Mouse (Mus musculus): Measurements from ENCODE around the gene Znrd1as. TPM values are rescaled to one million over a fixed set of nuclear protein-coding genes. Genes with fewer than 3 reads are reported as not detected.
A peak's percentile ranks its signal among the peaks of the same experiment; 100 is the strongest.

Znrd1as gene
- polyA plus RNA-seq, 1 experiment: 7.8 TPM

DNA sequence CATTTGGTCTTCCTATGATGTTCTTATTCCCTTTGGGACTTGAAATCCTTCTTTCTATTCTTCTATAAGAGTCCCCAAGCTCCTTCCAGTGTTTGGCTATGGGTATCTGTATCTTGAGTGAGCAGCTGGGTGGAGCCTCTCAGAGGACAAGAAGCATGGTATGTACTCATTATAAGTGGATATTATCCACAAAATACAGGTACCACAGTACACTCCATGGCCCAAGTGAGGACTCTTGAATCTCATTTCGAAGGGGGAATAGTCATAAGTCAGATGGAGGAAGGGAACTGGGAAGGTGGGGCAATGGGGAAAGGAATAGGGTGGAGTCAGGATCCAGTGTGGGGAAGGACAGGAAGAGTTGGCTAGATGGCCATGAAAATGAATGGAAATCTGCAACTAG lies 5.3 kb upstream of the Znrd1as start:
- Histone ChIP-seq H3K4me3 (replicated peaks; ENCODE audit: control insufficient read depth, low read depth, low read length) (no peak overlapping the region), H3K4me1 (ENCODE audit: control insufficient read depth, insufficient read depth, low read length) (no peaks in the 10 kb centered on the region; the same call in 1 of the 2 replicates), H3K27ac (ENCODE audit: control insufficient read depth, insufficient read depth, low read depth, low read length, poor library complexity) (no peak overlapping the region)
- TF ChIP-seq POLR2A (IDR thresholded peaks at IDR 0.05; ENCODE audit: borderline replicate concordance, control insufficient read depth, low read depth, low read length) (no peak), CTCF (IDR thresholded peaks at IDR 0.05; ENCODE audit: control insufficient read depth, insufficient read depth, low read length) (no peak)
- WGBS: 86% methylated on average over 1 of the region's 1 CpGs

DNA sequence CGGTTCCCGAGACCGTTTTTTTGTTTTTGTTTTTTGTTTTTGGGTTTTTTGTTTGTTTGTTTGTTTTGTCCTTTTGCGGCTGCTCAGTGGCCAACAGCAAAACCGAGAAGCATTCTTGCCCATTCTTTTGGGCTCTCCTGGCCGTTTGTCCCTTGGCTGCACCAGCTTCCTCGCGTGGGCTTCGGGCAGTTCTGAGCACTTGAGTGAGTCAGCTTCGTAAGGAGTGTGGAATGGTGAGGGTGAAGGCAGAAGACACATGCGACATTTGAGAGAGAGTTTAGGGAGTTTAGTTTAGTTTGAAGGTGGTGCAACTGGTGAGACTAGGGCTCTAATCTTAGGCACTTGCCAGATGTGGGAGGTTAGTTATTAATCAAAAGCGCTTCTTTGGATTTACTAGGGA lies 492 bp downstream of the Znrd1as start:
- TF ChIP-seq POLR2A (IDR thresholded peaks at IDR 0.05; ENCODE audit: borderline replicate concordance, control insufficient read depth, low read depth, low read length) (no peak), CTCF (IDR thresholded peaks at IDR 0.05; ENCODE audit: control insufficient read depth, insufficient read depth, low read length) (no peak)
- Histone ChIP-seq H3K27ac (ENCODE audit: control insufficient read depth, insufficient read depth, low read depth, low read length, poor library complexity) (no peak overlapping the region), H3K4me3 (replicated peaks; ENCODE audit: control insufficient read depth, low read depth, low read length) (peak overlapping the region; percentile 70), H3K4me1 (ENCODE audit: control insufficient read depth, insufficient read depth, low read length) (no peaks in the 10 kb centered on the region; the same call in 1 of the 2 replicates)
- 24% methylated on average over 12 of the region's 12 CpGs for WGBS

DNA sequence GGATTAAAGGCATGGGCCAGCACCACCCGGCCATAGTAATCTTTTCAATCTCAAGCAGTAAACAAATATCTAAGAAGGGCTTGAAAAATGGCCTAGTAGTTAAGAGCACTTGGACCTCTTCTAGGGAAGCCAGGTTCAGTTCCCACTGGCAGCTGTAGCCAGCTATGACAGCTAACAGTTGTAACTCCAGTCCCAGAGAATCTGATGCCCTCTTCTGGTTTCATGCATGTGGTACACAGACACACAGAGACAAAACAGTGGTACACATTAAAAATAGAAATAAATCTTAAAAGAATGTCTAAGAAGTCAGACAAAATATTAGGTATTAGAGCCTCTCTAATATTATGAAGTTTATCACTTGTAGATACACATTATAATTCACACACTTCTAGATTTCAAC lies 2.7 kb downstream of the Znrd1as start:
- Histone ChIP-seq H3K4me1 (ENCODE audit: control insufficient read depth, insufficient read depth, low read length) (no peaks in the 10 kb centered on the region; the same call in 1 of the 2 replicates), H3K27ac (ENCODE audit: control insufficient read depth, insufficient read depth, low read depth, low read length, poor library complexity) (no peak overlapping the region), H3K4me3 (replicated peaks; ENCODE audit: control insufficient read depth, low read depth, low read length) (no peak overlapping the region)
- WGBS: 78% methylated on average over 1 of the region's 1 CpGs
- TF ChIP-seq CTCF (IDR thresholded peaks at IDR 0.05; ENCODE audit: control insufficient read depth, insufficient read depth, low read length): no peak
- no peak for TF ChIP-seq POLR2A (IDR thresholded peaks at IDR 0.05; ENCODE audit: borderline replicate concordance, control insufficient read depth, low read depth, low read length)

DNA sequence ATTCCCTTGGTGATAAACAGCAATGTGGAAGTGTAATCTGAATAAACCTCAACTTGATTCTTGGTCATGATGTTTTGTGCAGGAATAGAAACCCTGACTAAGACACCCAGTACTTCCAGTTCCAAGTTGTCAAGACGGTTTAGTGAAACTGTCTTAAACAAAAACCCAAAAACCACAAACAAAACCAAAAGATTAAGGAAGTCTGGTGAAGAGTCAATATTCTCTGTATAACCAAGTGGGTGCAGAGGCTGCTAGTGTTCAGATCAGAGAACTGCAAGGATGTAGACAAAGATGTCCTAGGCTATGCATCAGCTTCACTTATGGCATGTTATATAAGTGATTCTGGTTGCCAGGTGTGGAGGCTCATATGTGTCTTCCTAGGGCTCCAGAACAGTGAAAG lies 8.5 kb downstream of the Znrd1as start:
- Histone ChIP-seq H3K27ac (ENCODE audit: control insufficient read depth, insufficient read depth, low read depth, low read length, poor library complexity) (no peak overlapping the region), H3K4me3 (replicated peaks; ENCODE audit: control insufficient read depth, low read depth, low read length) (no peak overlapping the region), H3K4me1 (ENCODE audit: control insufficient read depth, insufficient read depth, low read length) (peaks cover 4% of the 10 kb centered on the region)
- TF ChIP-seq CTCF (IDR thresholded peaks at IDR 0.05; ENCODE audit: control insufficient read depth, insufficient read depth, low read length): no peak
- no peak for TF ChIP-seq POLR2A (IDR thresholded peaks at IDR 0.05; ENCODE audit: borderline replicate concordance, control insufficient read depth, low read depth, low read length)
- 3% methylated on average over 1 of the region's 1 CpGs for WGBS

DNA sequence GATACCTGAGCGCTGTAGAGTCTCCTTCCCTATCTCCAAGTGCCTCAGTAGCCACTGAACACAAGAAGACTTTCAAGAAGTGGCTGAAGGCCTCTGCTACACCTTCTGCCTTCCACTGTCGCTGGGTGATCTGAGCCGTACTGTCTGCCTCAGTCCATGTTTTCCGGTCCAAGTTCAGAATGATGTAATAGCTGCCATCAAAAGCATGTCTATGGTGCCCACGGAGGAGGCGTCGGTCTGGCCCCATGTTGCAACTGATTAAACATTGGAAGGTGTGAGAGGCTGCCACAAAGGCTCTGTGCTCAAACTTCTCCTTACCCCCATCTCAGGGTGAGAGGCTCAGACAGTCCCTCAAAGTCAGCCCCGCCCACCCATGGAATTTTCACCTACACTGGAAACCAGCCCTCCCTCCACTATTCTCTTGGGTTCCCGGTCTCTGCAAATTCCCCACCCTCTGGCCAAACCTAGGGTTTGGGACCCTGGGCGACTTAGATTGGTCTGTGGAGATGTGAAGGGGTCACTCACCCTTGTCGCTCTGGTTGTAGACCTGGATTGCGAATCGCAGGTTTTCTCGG lies 12.0 kb downstream of the Znrd1as start:
- 70% methylated on average over 14 of the region's 14 CpGs for WGBS
- TF ChIP-seq CTCF (IDR thresholded peaks at IDR 0.05; ENCODE audit: control insufficient read depth, insufficient read depth, low read length) (no peak), POLR2A (IDR thresholded peaks at IDR 0.05; ENCODE audit: borderline replicate concordance, control insufficient read depth, low read depth, low read length) (no peak)
- H3K4me1 ChIP-seq (ENCODE audit: control insufficient read depth, insufficient read depth, low read length): peaks cover 4% of the 10 kb centered on the region
- no peak overlapping the region for H3K27ac ChIP-seq (ENCODE audit: control insufficient read depth, insufficient read depth, low read depth, low read length, poor library complexity)
- no peak overlapping the region for H3K4me3 ChIP-seq (replicated peaks; ENCODE audit: control insufficient read depth, low read depth, low read length)

DNA sequence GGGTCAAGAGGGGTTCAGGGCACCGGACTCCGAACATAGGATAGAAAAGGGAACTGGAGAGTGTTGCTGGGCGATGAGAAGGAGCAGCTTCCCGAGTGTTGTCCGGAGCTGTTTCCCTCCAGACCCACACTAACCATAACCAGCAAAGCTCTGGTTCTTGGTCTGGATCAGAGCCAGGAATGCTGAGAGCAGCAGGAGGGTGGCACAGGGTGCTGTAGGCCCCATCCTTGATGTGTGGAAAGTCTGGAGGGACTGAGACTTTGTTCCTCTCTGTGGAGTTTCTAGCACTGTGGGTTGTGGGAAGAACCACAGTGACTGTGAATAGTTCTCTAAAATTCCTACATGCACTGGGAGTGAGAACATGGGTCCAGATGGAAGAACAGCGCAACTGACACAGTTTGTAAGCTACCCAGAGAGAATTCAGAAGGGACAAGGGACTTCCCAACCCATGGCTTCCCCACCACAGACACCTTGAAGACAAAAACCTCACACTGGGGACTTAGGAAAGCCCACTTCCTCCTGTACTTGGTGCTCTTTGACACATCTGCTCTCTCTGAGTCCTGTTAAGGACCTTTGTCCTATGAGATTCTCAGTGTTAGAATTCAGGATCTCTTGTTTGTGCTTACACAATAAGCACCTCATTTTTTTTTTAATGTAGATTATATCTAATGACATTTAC lies 12.9 kb downstream of the Znrd1as start:
- H3K4me3 ChIP-seq (replicated peaks; ENCODE audit: control insufficient read depth, low read depth, low read length): no peak overlapping the region
- H3K27ac ChIP-seq (ENCODE audit: control insufficient read depth, insufficient read depth, low read depth, low read length, poor library complexity): no peak overlapping the region; the same call in 1 of the 2 replicates
- H3K4me1 ChIP-seq (ENCODE audit: control insufficient read depth, insufficient read depth, low read length): peaks cover 4% of the 10 kb centered on the region
- WGBS: 26% methylated on average over 6 of the region's 6 CpGs
- TF ChIP-seq POLR2A (IDR thresholded peaks at IDR 0.05; ENCODE audit: borderline replicate concordance, control insufficient read depth, low read depth, low read length): no peak
- TF ChIP-seq CTCF (IDR thresholded peaks at IDR 0.05; ENCODE audit: control insufficient read depth, insufficient read depth, low read length): no peak

DNA sequence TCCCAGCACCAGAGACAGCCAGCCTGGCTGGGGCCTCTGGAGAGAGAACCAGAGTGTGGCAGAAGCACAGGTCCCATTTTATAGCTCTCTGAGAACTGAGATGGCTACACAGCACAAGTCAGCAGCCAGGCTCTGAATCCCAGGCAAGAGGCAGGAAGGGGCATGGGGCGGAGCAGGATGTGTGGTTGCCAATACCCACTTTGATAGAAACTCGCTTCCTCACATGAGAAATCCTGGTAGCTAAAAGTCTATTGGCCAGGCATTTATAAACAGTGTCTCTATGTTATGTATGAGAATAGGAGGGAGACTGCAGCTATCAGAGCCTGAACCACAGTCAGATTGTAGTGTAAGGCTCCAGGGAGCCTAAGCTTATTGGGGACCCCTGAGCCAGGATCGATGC lies 14.4 kb downstream of the Znrd1as start:
- no peak overlapping the region for H3K27ac ChIP-seq (ENCODE audit: control insufficient read depth, insufficient read depth, low read depth, low read length, poor library complexity)
- no peak overlapping the region for H3K4me3 ChIP-seq (replicated peaks; ENCODE audit: control insufficient read depth, low read depth, low read length)
- WGBS: 28% methylated on average over 3 of the region's 3 CpGs
- H3K4me1 ChIP-seq (ENCODE audit: control insufficient read depth, insufficient read depth, low read length): peaks cover 4% of the 10 kb centered on the region
- no peak for TF ChIP-seq CTCF (IDR thresholded peaks at IDR 0.05; ENCODE audit: control insufficient read depth, insufficient read depth, low read length)
- TF ChIP-seq POLR2A (IDR thresholded peaks at IDR 0.05; ENCODE audit: borderline replicate concordance, control insufficient read depth, low read depth, low read length): no peak

DNA sequence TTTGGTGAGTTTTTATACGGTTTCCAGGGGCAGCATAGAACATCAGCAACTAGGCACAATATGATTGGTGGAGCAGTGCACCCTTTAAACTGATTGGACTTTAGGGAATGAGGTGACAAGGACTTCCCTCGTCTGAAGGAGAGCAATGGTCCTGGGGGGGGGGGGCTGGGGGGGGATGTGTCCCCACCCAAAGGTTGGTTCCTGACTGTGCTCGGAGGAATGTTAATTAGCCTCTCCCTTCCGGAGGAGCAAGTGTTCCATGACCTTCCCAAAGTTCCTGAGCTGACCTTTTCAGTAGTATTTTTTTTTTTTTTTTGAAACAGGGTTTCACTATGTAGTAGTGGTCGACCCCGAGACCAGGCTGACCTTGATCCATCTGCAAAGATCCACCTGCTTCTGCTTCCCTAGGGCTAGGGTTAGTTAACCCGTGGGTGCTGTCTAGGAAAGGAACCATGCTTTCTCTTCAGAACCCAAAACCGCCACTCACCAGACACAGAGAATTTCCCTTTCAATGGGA lies 14.9 kb downstream of the Znrd1as start:
- TF ChIP-seq CTCF (IDR thresholded peaks at IDR 0.05; ENCODE audit: control insufficient read depth, insufficient read depth, low read length): no peak
- no peak for TF ChIP-seq POLR2A (IDR thresholded peaks at IDR 0.05; ENCODE audit: borderline replicate concordance, control insufficient read depth, low read depth, low read length)
- peaks cover 4% of the 10 kb centered on the region for H3K4me1 ChIP-seq (ENCODE audit: control insufficient read depth, insufficient read depth, low read length)
- H3K4me3 ChIP-seq (replicated peaks; ENCODE audit: control insufficient read depth, low read depth, low read length): no peak overlapping the region
- no peak overlapping the region for H3K27ac ChIP-seq (ENCODE audit: control insufficient read depth, insufficient read depth, low read depth, low read length, poor library complexity)
- whole genome bisulfite sequencing: 72% methylated on average over 8 of the region's 8 CpGs

All from bone marrow, adult 2 months (tissue).